Mouse (Mus musculus) MEL (cell line): Measurements from ENCODE around the gene Commd9.

ENCODE experiments used
- CHD2 ChIP-seq: IDR thresholded peaks from 2 replicates; pipeline ENCODE4 v1.6.1; 2011; ENCODE audit warnings: low read length, improper control_type of control experiment
- CTCF ChIP-seq, 3 experiments: IDR thresholded peaks in 2 of 3; conservative IDR thresholded peaks in 1 of 3; 2 replicates each; pipeline ENCODE4 v1.5.1; 2011 to 2012; ENCODE audit warnings: low read length in 3 of 3, low read depth in 2 of 3, mild to moderate bottlenecking in 2 of 3, improper control_type of control experiment in 1 of 3, inconsistent platforms in 1 of 3, mixed read lengths in 1 of 3, moderate library complexity in 1 of 3; ENCODE audit not compliant: control insufficient read depth in 1 of 3, insufficient read depth in 1 of 3, poor library complexity in 1 of 3, severe bottlenecking in 1 of 3
- POLR2A ChIP-seq, 2 experiments: IDR thresholded peaks; 2 replicates each; pipeline ENCODE4 v1.6.1; 2011 to 2012; ENCODE audit warnings: low read length in 2 of 2, mild to moderate bottlenecking in 2 of 2, control low read depth in 1 of 2, improper control_type of control experiment in 1 of 2, low read depth in 1 of 2, moderate library complexity in 1 of 2; ENCODE audit not compliant: control insufficient read depth in 1 of 2, insufficient read depth in 1 of 2, poor library complexity in 1 of 2

DNA sequence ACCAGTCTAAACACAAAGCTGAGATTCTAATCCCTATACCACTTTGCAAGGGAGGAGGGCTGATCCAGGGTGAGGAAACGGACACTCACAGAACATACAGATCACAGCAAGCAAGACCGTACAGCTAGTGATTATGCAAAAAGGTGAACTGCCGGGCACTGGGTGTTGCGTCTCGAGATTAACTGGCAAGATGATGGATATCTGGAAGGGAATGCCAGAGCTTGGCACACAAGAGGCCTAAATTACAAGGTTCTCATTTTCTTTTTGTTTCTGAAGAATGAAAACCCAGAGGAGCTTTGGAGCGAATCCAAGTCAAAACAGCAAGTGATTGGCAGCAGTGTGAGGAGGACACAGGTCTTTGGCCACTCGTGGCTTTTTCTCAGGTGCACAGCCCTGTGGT is 31.3 kb upstream of the Commd9 start:
- TF ChIP-seq CHD2 (no peak), POLR2A (IDR thresholded peaks at IDR 0.05; ENCODE audit: control insufficient read depth in 1 of 2, insufficient read depth in 1 of 2, low read depth in 1 of 2, low read length in 2 of 2, poor library complexity in 1 of 2) (no peak), CTCF (IDR thresholded peaks at IDR 0.05 in 2 of 3, conservative IDR thresholded peaks at IDR 0.05 in 1 of 3; ENCODE audit: control insufficient read depth in 1 of 3, insufficient read depth in 1 of 3, low read depth in 2 of 3, low read length in 3 of 3, poor library complexity in 1 of 3, severe bottlenecking in 1 of 3) (no peak)
